Mouse (Mus musculus) left cerebral cortex, postnatal 14 days (tissue): ENCODE measurements around the gene Paqr5. TPM values are rescaled to one million over a fixed set of nuclear protein-coding genes. Genes with fewer than 3 reads are reported as not detected.

Experiments used
- DNase-seq, 2 experiments: peaks; one replicate each; pipeline ENCODE4 v3.0.0; 2021 to 2022; ENCODE audit warnings: low spot score in 2 of 2, mixed read lengths in 1 of 2
- intact Hi-C: fragments of 180-260 bp; cut with DNase I; formaldehyde crosslinking; loops from one replicate; pipeline ENCODE4 v1.15.1; 2025
- total RNA-seq, 2 experiments: library from RNA; stranded (reverse); gene quantifications; 2 replicates each; pipeline ENCODE4 v1.2.3; 2021

Paqr5 gene
- total RNA-seq, 2 experiments from 2014 or later = 0.80 to 2.3 TPM

- intact Hi-C loops = no loop called here
Measured at GRCm38 (mm10) chr9:61916986-61917385, 109.7 kb downstream of the Paqr5 start.

GRCm38 (mm10) chr9:61915393-61916005 is 111.2 kb downstream of the Paqr5 start:
- intact Hi-C loops = no loop called here
- no peak for DNase-seq

More at GRCm38 (mm10) chr9:61916986-61917385, 109.7 kb downstream of the Paqr5 start:
- no peak for DNase-seq

- intact Hi-C loops = no loop called here
- DNase-seq = no peak
Measured at GRCm38 (mm10) chr9:61914917-61915300, 111.7 kb downstream of the Paqr5 start.

GRCm38 (mm10) chr9:61914203-61914916 is 112.3 kb downstream of the Paqr5 start, which contains the start of gene Rplp1:
TSS of gene Rplp1 (minus strand) at chr9:61914542.
- peak; percentile 96 to 97 for DNase-seq
- intact Hi-C loops = no loop called here

- intact Hi-C loops = no loop called here
- no peak for DNase-seq
Measured at GRCm38 (mm10) chr9:61911300-61912128, 115.1 kb downstream of the Paqr5 start.

- intact Hi-C loops = no loop called here
- DNase-seq = no peak
Measured at GRCm38 (mm10) chr9:61910526-61911256, 116.0 kb downstream of the Paqr5 start.

- DNase-seq = no peak
- intact Hi-C loops = no loop called here
Measured at GRCm38 (mm10) chr9:61909633-61910032, 117.0 kb downstream of the Paqr5 start.

- no peak for DNase-seq
- intact Hi-C loops = no loop called here
Measured at GRCm38 (mm10) chr9:61908832-61909407, 117.7 kb downstream of the Paqr5 start.

GRCm38 (mm10) chr9:61908341-61908740 is 118.3 kb downstream of the Paqr5 start:
- DNase-seq = no peak

GRCm38 (mm10) chr9:61907621-61908295 is 118.9 kb downstream of the Paqr5 start:
- intact Hi-C loops = no loop called here
- DNase-seq = no peak

More at GRCm38 (mm10) chr9:61908341-61908740, 118.3 kb downstream of the Paqr5 start:
- intact Hi-C loops = no loop called here

GRCm38 (mm10) chr9:61906912-61907311 is 119.7 kb downstream of the Paqr5 start:
- intact Hi-C loops = no loop called here
- DNase-seq = peak in 1 of 2 experiments; percentile 40

GRCm38 (mm10) chr9:61905576-61905975 is 121.1 kb downstream of the Paqr5 start:
- DNase-seq = no peak
- intact Hi-C loops = no loop called here

GRCm38 (mm10) chr9:61904201-61904600 is 122.5 kb downstream of the Paqr5 start:
- DNase-seq = no peak
- intact Hi-C loops = no loop called here

Other genes with a start within 250 kb of the Paqr5 start
- gene Rplp1, start 112.3 kb downstream of the Paqr5 start, total RNA-seq = 1,000 to 10,000 TPM; 1,411 to 1,467 TPM
- gene Kif23, start 80.1 kb downstream of the Paqr5 start, total RNA-seq = 1 to 10 TPM; 1.9 to 2.0 TPM
- 10 to 100 TPM; 27.2 to 28.7 TPM for gene Glce, start 95.8 kb upstream of the Paqr5 start, total RNA-seq